Mouse (Mus musculus): ENCODE measurements at regions not wholly inside any gene's neighbourhood (a gene's known extent, or its start where the extent isn't known, plus 50 kb on each side); places are given as distances from the start of the nearest gene placed in this dataset.
"Not testable (repeated sequence)": the region's sequence is repeated elsewhere in the genome, so short reads cannot be mapped to it uniquely, and the experiment has no call there.

DNA sequence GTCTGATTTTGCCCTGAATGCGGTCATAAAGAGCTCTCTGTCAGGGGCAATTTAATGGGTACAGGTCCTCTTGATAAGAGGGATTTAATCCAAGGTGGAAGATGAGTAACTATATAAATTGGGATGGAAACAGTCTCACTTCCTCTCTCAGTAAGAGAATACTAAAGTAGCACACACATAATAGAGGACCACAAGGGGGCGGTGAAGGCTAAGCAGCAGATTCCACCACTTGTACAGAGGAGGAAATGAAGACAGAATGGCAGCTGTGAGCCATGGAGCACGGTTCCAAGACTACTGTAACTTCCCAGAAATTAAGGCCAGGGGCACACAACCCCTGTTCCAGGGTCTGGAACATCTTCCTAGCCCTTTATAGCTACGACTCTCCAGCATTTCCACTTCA, 262.6 kb upstream of the Ywhaq start:
- not testable (repeated sequence) for DNase-seq

- DNase-seq: not testable (repeated sequence)
Measured at GRCm38 (mm10) chr12:21649381-21649780, 231.9 kb upstream of the Ywhaq start.

DNA sequence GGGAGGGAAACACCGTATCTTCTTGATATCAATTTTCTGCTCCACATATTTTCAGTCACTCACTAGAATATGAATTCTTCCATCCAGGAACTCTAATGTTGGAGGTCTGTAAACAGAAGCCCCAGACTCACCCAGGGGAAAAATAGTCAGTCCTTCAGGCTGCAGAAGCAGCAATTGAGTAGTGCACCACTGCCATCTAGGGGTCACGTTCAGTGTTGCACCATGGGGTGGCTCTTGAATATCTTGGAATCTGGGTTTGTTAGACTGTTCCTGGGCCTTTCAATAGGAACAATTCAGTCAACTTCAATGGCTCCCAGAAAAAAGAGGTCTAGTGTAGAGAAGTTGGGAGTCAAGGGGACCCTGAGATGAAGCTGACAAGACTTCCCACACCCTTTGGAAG, 196.3 kb upstream of the Ywhaq start:
- peak; percentile 63 for DNase-seq

DNA sequence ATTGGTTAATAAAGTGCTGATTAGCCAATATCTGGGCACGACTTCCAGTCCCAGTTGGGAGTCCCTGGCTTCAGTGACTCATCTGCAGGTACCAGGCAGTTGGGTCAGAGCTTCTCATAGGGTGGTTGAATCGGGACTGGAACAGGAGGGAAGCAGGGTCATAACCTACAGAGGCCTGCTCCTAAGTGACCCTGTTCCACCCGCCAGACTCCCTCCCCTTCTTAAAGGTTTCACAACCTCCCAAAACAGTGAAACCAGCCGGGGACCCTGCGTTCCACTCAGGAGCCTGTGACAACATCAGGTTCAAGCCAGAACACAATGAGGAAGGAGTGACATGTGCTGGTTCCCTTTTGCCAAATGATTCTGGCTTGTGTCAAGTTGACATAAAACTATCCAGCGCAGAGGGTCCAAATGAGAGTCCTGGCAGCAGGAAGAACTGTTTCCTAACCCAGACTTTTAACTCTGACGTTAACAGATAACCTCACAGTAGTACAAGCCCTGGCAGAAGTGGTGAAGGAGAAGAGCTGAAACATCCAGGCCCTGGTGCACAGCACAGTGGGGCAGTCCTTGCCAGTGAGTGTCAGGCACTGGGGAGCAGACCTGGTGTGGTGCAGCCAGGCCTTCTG, 151.1 kb upstream of the Ywhaq start:
- DNase-seq: no peak

GRCm38 (mm10) chr12:21543962-21544361, 126.5 kb upstream of the Ywhaq start:
- DNase-seq: not testable (repeated sequence)

GRCm38 (mm10) chr12:21543153-21543894, 125.9 kb upstream of the Ywhaq start:
- DNase-seq: peak; percentile 57

GRCm38 (mm10) chr12:21531766-21532165, 114.3 kb upstream of the Ywhaq start:
- DNase-seq: no peak

- DNase-seq: not testable (repeated sequence)
Measured at GRCm38 (mm10) chr12:21529367-21529766, 111.9 kb upstream of the Ywhaq start.

DNA sequence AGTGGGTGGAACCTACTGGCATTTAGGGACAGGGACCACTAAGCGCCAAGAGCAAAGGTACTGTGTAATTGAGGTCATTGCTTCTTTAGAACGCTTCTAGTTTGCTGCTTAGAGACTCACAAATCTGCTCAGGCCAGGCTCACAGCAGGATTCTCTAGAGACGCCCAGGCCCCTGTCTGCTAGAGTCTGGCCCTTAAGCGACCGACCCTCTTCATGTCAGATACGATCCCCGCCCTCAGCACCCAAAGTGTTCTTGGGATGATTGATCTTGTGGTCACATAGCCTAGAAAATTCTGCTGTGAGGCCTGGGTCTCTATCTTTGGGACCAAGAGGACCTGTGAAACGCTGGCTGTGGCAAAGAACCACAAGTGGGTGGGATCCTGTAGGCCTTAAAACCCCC, 109.9 kb upstream of the Ywhaq start:
- DNase-seq: not testable (repeated sequence)

- not testable (repeated sequence) for DNase-seq
Measured at GRCm38 (mm10) chr12:21526906-21527305, 109.5 kb upstream of the Ywhaq start.

DNA sequence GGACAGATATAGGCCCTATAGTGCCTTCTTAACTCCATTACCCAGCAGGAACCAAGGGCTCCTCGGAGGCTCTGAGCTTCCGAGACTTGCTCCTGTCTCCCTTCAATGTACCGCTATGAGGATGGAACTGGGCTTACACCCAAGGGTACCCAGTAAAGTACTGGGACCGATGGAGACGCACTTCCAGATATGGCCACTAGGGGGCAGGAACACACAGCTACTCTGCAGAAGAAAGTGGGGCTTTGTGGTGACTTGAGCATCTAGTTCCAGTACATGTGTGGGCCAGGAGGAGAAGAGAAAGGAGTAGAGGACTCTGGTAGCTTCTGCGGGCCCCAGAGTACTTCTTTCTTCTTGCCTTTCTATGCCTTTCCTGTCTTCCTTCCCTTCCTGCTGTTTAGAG, 108.1 kb upstream of the Ywhaq start:
- DNase-seq: not testable (repeated sequence)

GRCm38 (mm10) chr12:21522621-21523020, 105.2 kb upstream of the Ywhaq start:
- DNase-seq: no peak

DNA sequence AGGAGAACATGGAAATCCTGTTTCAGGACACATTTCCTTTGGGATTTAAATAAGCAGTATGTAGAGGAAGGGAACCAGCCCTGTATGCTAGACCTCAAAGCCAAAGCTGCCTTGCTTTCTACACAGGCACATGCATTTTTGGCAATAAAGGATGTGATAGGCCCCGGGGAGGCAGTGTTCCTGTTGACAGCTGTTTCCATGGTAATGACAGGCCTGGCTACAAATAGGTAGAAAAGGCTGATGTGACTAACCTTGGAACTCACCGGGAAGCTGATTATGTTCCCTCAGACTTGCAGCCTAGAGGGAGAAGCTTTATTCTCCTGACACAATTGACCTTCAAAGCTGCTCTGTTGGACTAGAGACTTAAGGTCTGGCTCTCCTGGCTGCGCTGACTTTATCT, 101.6 kb upstream of the Ywhaq start:
- DNase-seq: no peak

- no peak for DNase-seq
Measured at GRCm38 (mm10) chr12:21512736-21513135, 95.3 kb upstream of the Ywhaq start.

DNA sequence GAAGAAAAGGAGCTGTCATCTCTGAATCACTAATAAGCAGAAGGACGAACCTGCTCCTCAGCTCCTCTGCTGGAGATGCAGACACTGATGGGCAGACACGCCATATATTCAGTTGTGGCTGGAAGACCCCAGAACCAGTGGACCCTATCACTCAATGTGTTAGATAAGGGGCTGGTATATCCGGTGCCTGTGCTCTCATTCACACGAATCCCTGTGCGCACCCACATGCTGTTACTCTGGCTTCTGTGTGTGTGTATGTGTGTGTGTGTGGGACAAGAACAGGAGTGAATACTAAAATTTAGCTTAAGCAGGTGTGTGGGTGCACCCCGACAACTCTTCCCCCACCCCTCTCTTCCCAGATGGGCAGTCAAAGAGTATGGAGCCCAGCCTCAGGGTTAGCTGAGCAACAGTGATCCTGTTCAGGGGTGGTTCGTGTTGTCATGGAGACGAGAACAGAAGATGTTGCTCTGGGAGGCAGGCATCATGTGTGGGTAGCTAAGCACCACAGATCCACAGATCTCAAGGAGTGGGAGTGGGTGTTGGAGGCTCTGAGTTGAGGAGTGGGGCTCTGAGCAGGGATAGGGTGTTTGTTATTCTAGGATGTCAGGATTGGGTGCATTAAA, 93.7 kb upstream of the Ywhaq start:
- peak; percentile 11 for DNase-seq

DNA sequence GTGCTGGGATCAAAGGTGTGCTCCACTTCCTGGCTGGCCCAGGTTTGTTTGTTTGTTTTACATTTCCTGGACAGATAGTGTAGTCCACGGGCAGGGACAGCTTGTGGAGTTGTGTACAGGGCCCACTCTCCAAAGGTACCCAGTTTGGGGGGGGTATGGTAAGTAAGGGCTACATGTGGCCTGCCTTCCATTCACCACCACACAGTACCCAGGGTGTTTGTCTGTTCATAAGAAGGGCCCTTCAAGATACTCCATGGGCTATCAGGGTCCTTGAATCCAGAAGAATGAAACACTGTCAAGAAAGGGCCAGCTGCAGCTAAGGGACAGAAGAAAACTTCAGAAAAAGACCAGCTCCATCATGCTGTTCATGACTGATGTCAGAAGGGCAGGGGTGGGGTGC, 89.6 kb upstream of the Ywhaq start:
- DNase-seq: no peak

DNA sequence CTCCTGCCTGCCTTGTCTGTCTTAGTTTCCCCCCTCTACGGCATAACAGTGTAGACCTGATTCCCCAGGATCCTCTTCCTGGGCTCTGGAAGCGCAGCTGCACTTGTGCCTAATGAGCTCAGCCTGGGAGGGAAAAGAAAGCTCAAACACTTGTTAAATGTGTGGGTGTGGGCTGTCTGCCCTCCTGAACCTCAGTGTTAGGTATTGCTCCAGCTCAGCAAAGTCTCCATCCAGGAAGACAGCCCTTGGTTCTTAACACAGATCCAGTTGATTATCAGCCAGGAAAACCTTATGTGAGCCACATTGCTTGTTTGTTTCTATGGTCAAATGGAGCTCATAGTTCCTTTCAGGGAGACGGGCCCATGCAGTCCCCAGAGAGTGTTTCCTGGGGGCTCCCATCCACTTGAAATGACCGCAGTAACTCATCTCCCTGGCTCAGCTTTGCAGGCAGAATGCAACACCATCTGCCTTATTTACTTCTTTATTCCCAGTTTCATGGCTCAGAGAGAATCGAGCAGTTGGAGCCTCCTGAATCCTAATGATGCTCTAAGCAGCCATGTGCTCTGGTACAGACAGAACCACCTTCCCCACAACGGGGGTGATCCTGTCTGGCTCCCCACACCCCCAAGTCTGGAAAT, 88.4 kb upstream of the Ywhaq start:
- DNase-seq: no peak

DNA sequence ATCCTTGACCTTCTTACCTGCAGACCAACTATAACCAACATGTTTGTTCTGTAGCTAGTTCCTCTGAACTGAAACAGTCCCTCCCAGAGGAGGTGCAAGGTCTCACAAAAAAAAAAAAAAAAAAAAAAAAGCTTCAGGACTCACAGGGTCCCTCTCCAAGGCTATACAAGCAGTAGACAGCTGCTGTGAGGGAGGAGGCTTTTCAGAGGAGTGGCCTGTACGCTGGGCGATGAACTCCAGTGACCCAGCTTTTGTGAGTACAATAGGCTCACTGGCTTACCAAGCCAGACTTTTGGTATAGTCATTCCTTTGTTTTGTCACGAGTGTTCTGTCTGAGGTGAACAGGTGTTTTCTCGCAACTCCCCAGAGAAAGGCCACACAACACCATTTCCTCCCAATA, 85.8 kb upstream of the Ywhaq start:
- no peak for DNase-seq

DNA sequence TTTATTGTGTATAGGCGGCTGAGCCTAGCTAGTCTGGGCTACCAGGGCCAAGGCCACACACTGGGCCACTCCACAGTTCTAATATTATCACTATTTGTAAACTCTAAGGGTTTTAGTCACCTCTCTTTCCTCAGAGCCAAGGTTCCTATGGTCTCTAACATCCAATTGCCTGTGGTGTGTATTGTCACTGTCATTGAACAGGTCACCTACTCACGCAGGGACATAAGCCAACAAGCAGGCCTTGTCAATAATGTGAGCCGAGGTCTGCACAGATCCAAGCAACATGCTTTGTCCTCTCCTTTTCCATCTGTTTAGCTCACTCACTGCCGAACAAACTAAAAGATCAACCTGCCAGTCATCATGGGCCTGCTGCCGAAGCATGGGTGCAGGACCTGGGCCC, 79.5 kb upstream of the Ywhaq start:
- DNase-seq: no peak

DNA sequence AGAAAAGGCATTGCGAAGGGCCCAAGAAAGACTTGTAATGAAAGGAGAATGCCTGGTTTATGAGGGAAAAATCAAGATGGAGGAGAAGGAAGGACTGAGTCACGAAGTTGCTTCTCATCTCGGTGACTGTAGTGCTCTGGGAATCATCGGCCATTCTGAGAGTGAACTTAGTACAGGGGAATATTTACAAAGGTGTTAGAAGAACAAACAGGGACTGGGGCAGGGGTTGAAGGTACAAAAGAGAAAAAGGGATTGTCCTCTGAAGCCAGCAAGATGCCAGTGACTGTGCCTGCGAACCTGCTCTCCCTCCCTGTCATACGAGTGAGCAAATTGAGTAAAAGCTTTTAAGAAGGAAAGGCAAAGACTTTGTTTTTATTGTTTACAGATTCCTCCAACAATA, 78.1 kb upstream of the Ywhaq start:
- no peak for DNase-seq

GRCm38 (mm10) chr12:21493471-21493870, 76.0 kb upstream of the Ywhaq start:
- peak; percentile 15 for DNase-seq

DNA sequence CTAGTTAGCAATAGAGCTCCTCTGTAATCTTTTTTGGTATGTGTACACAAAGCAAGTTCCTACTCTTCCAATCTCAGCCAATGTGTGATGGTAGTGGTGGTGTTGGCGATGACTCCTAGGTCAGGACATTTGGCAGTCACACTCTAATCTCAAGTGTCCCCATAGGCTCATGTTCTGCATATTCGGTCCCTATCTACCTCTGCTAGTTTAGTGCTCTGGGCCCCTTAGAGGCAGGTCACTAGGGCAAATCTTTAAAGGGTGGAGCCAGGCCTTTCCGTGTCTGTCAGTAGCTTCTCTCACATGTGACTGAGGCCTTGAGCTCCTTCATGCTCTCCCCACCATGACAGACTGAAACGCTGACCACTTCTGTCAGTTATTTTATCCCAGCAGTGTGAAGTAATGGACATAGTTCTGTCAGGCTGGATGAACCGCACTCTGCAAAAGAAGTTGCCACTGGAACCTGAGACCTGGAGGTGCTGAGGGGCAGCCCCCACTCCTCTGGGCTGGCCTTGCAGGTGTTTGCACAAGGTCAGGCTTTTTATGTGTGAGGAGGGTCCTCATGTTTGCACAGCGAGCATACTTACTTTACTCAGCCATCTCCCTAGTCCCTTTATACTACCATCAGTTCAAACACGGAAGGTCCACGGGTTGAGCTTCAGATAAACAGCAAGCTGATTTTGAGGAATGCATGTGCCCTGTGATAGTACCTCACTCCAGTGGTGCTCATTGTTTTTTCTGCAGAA, 75.3 kb upstream of the Ywhaq start:
- DNase-seq: no peak

DNA sequence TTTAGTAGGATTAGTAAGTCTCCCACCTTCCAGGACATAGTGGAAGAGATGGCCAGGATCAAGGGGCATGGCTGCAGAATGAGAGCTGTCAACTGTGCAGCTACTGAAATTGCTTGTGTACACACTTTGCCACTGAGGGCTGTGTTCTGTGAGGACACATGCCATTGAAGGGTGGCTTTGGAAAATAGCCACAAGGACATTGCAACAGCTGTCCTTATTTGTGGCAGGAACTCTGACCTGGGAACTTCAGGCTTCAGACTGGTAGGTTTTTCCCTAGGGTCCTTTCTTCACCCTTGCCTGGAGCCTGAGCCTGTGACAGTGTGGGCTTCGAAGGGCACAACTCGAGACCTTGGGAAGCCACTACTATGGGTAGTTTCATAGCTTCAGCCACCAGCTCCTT, 64.2 kb upstream of the Ywhaq start:
- no peak for DNase-seq
